Mouse (Mus musculus) forebrain, postnatal 0 days (tissue): ENCODE measurements around the gene Shisa5. TPM values are rescaled to one million over a fixed set of nuclear protein-coding genes. Genes with fewer than 3 reads are reported as not detected.

Source experiments
- ATAC-seq: fragments of 200-750 bp; cut with Nextera tagmentation; 2 replicates; pipeline ENCODE4 v1.8.0; 2017; ENCODE audit warnings: mild to moderate bottlenecking, moderate library complexity
- DNase-seq: peaks from one replicate; pipeline ENCODE4 v3.0.0-alpha.2; 2015
- H3K27ac ChIP-seq: fragments of 300-500 bp; sonication (generic); 2 replicates; pipeline ENCODE4 v1.5.1; 2014; ENCODE audit warnings: low read depth, mild to moderate bottlenecking, antibody characterized with exemption, low read length, moderate library complexity, mixed read lengths
- H3K27me3 ChIP-seq: fragments of 300-500 bp; sonication (generic); 2 replicates; pipeline ENCODE4 v1.6.1; 2014; ENCODE audit warnings: mild to moderate bottlenecking, low read length, mixed read lengths; ENCODE audit not compliant: insufficient read depth
- H3K36me3 ChIP-seq: fragments of 300-500 bp; sonication (generic); 2 replicates; pipeline ENCODE4 v1.6.1; 2014; ENCODE audit warnings: mild to moderate bottlenecking, moderate library complexity; ENCODE audit not compliant: insufficient read depth
- H3K4me1 ChIP-seq: fragments of 300-500 bp; sonication (generic); 2 replicates; pipeline ENCODE4 v1.6.1; 2014; ENCODE audit warnings: antibody characterized with exemption; ENCODE audit not compliant: insufficient read depth
- H3K4me2 ChIP-seq: fragments of 300-500 bp; sonication (generic); 2 replicates; pipeline ENCODE4 v1.6.1; 2014; ENCODE audit warnings: low read depth, mild to moderate bottlenecking, moderate library complexity
- H3K4me3 ChIP-seq: fragments of 300-500 bp; sonication (generic); 2 replicates; pipeline ENCODE4 v1.5.1; 2014; ENCODE audit warnings: low read depth, low read length, mixed read lengths
- H3K9ac ChIP-seq: fragments of 300-500 bp; sonication (generic); 2 replicates; pipeline ENCODE4 v1.6.1; 2014; ENCODE audit warnings: mild to moderate bottlenecking
- H3K9me3 ChIP-seq: fragments of 300-500 bp; sonication (generic); 2 replicates; pipeline ENCODE4 v1.6.1; 2016; ENCODE audit warnings: low read length
- CTCF ChIP-seq: sonication (generic); IDR thresholded peaks from 2 replicates; pipeline ENCODE4 v1.5.1; 2016; ENCODE audit warnings: antibody characterized with exemption, control low read depth, low read depth
- WGBS: fragments of 180-500 bp; shearing (Covaris S2); extraction: QIAGEN DNeasy Blood & Tissue Kit; methylation state at CpG from one replicate; pipeline ENCODE4 v1.1.7; 2014; 5-methylcytosine and 5-hydroxymethylcytosine counted together
- polyA plus RNA-seq: library from polyadenylated mRNA; unstranded; fragments of >200 nt; fragmentation: Nextera tagmentation; extraction: Ambion mirVana; gene quantifications from 2 replicates; pipeline ENCODE4 v1.2.1, GENCODE M21; 2015
- total RNA-seq: library from RNA; depleted of rRNA; stranded (reverse); fragments of >200 nt; gene quantifications from 2 replicates; pipeline ENCODE4 v1.2.3, GENCODE M21; 2014

Shisa5 gene
- total and polyA plus RNA-seq, 2 experiments from 2014 or later: 68.4 to 77.3 TPM

GRCm38 (mm10) chr9:108996411-108996810 lies 42.0 kb upstream of the Shisa5 start:
- no peaks in the 10 kb centered on the region for H3K36me3 ChIP-seq
- ATAC-seq (no peak), DNase-seq (no peak)
- H3K27me3 ChIP-seq: no peaks in the 10 kb centered on the region
- H3K4me3 ChIP-seq: no peak overlapping the region
- no peak overlapping the region for H3K4me2 ChIP-seq
- H3K9ac ChIP-seq: no peak overlapping the region
- WGBS: 84% methylated on average over 9 of the region's 9 CpGs
- TF ChIP-seq CTCF: no peak
- no peak overlapping the region for H3K27ac ChIP-seq
- H3K4me1 ChIP-seq: peaks cover 4% of the 10 kb centered on the region; the same call in 1 of the 2 replicates
- H3K9me3 ChIP-seq: no peaks in the 10 kb centered on the region

GRCm38 (mm10) chr9:108998287-108999166 lies 39.8 kb upstream of the Shisa5 start:
- ATAC-seq: peak; percentile 61
- no peaks in the 10 kb centered on the region for H3K9me3 ChIP-seq
- peak; percentile 38 for DNase-seq
- H3K4me2 ChIP-seq: 0 out of 2 replicates have a peak overlapping the region, but pooled peaks have one; percentile 4
- H3K36me3 ChIP-seq: peaks cover 9% of the 10 kb centered on the region
- peak overlapping the region; percentile 59; the same call in 1 of the 2 replicates for H3K27ac ChIP-seq
- WGBS: 73% methylated on average over 19 of the region's 19 CpGs
- no peak overlapping the region for H3K9ac ChIP-seq
- H3K27me3 ChIP-seq: no peaks in the 10 kb centered on the region
- H3K4me1 ChIP-seq: no peaks in the 10 kb centered on the region
- TF ChIP-seq CTCF: no peak
- no peak overlapping the region for H3K4me3 ChIP-seq

DNA sequence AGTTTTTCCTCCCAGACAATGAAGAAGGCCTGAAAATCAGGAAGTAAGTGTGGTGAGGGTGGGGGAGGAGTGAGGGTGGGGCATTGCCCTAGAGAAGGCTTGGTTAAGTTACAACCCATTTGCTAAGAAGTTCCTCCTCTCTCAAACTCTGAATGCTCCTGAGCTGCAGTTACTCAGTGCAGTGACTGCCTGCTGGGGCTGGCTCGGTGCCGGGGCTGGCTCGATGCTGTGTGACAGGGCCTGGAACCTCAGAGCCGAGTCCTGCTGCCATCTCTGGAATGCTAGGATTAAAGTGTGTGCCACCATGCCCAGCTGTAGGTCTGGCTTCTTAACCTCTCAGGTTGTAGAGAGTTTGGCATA lies 39.2 kb upstream of the Shisa5 start:
- no peak overlapping the region for H3K27ac ChIP-seq

DNA sequence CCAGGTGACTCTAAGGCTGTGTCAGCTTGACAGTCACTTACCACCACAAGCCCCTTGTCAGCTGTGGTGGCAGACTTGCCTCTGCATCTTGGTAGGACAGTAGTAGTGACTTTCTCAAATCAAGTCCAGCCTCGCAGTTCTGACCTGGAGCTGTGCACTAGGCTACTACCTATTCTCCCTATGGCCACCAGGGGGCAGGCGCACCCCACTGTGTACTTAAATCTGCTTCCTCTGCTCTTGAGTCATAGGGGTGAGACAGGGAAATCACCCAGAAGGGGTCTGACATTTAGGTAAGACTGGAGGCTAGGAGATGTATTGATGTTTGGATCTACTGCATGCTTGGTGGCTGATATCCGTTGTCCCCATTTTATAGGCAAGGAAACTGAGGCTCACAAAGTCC lies 37.6 kb upstream of the Shisa5 start:
- no peaks in the 10 kb centered on the region for H3K4me1 ChIP-seq
- H3K4me2 ChIP-seq: no peak overlapping the region
- H3K9me3 ChIP-seq: no peaks in the 10 kb centered on the region
- DNase-seq (peak; percentile 65), ATAC-seq (peak; percentile 64; the same call in 1 of the 2 replicates)
- WGBS: 10% methylated on average over 3 of the region's 3 CpGs
- H3K4me3 ChIP-seq: no peak overlapping the region
- H3K9ac ChIP-seq: no peak overlapping the region
- H3K27ac ChIP-seq: no peak overlapping the region
- peak; percentile 97 for TF ChIP-seq CTCF
- H3K27me3 ChIP-seq: no peaks in the 10 kb centered on the region
- H3K36me3 ChIP-seq: peaks cover 14% of the 10 kb centered on the region

More for the DNA sequence above, 39.2 kb upstream of the Shisa5 start:
- Histone ChIP-seq H3K36me3 (peaks cover 9% of the 10 kb centered on the region), H3K9me3 (no peaks in the 10 kb centered on the region), H3K27me3 (no peaks in the 10 kb centered on the region), H3K9ac (no peak overlapping the region), H3K4me1 (no peaks in the 10 kb centered on the region), H3K4me3 (no peak overlapping the region), H3K4me2 (no peak overlapping the region)
- 77% methylated on average over 4 of the region's 4 CpGs for WGBS
- ATAC-seq (no peak), DNase-seq (no peak)
- no peak for TF ChIP-seq CTCF

DNA sequence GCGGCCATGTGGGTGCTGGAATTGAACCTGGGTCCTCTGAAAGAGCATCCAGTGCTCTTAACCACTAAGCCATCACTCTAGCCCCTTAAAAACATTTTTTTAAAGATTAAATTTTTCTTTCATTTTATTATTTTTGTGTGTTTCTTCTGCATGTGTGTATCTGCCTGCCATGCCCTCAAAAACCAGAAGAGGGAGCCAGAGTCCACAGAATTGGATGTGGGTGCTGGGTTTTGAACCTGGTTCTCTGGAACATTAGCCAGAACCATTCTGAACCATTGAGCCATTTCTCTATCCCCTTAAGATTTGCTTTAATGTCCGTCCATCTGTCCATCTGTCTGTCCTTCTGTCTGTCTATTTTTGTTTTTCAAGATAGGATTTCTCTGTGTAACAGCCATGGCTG lies 35.2 kb upstream of the Shisa5 start:
- no peak overlapping the region for H3K27ac ChIP-seq
- 50% methylated on average over 2 of the region's 2 CpGs for WGBS
- peaks cover 26% of the 10 kb centered on the region for H3K36me3 ChIP-seq
- no peak overlapping the region for H3K4me2 ChIP-seq
- no peaks in the 10 kb centered on the region for H3K4me1 ChIP-seq
- no peak overlapping the region for H3K9ac ChIP-seq
- peak; percentile 75 for TF ChIP-seq CTCF
- no peaks in the 10 kb centered on the region for H3K27me3 ChIP-seq
- ATAC-seq: no peak
- DNase-seq: peak; percentile 64
- H3K9me3 ChIP-seq: no peaks in the 10 kb centered on the region
- H3K4me3 ChIP-seq: no peak overlapping the region

DNA sequence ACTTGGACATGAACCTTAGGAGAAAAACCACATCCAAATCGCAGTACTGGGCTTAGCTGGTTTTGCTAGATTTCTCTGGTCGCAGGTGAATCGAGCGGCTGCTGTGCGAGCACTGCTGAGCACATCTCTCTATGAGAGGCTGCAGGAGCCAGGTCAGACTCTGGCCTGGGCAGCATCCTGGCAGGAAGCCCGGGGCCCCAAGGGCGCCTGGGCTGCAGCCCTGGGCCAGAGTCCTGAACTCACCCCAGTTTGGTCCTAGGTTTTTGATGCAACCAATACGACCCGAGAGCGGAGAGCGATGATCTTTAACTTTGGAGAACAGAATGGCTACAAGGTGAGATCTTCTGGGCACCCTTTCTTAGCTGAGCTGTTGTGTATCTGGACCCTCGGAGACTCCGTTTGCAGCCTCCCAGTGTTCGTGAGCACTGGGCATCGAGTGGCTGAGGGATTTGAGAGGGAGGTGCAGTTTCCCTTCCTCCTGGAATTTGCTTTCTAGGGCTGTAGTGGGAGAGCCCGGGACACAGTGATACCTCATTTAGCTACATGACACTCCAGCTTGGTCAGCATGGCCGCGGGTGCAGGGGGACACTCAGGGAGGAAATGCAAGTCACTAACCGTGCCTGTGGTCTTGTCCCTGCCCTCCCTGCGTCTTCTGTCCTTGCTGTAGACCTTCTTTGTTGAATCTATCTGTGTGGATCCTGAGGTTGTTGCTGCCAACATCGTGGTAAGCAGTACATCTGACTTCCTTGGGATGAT lies 31.2 kb upstream of the Shisa5 start:
- Histone ChIP-seq H3K27ac (no peak overlapping the region), H3K27me3 (no peaks in the 10 kb centered on the region), H3K9me3 (no peaks in the 10 kb centered on the region), H3K4me2 (no peak overlapping the region), H3K9ac (no peak overlapping the region), H3K4me1 (no peaks in the 10 kb centered on the region), H3K4me3 (no peak overlapping the region), H3K36me3 (peaks cover 47% of the 10 kb centered on the region)
- ATAC-seq (no peak), DNase-seq (no peak)
- WGBS: 85% methylated on average over 21 of the region's 21 CpGs
- TF ChIP-seq CTCF: no peak

DNA sequence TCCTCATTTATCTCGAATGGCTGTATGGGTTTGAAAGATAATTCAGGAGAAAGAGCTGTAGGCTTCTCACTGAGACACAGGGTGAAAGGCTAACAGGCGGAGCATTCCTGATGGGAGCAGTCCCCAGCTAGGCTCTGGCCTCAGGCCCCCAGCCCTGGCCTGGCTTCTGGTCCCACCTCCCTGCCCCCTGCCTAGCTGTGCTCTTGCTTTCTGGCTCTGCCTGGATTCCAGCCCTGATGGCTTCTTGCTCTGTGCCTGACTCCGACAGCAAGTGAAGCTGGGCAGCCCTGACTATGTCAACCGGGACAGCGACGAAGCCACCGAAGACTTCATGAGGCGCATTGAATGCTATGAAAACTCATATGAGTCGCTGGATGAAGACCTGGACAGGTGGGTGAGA lies 30.3 kb upstream of the Shisa5 start:
- no peak for ATAC-seq
- 86% methylated on average over 9 of the region's 9 CpGs for WGBS
- TF ChIP-seq CTCF: no peak

More for the DNA sequence above, 30.3 kb upstream of the Shisa5 start:
- Histone ChIP-seq H3K9ac (no peak overlapping the region), H3K4me3 (no peak overlapping the region), H3K27ac (no peak overlapping the region), H3K27me3 (no peaks in the 10 kb centered on the region), H3K4me1 (no peaks in the 10 kb centered on the region), H3K9me3 (no peaks in the 10 kb centered on the region), H3K36me3 (peaks cover 45% of the 10 kb centered on the region), H3K4me2 (no peak overlapping the region)
- DNase-seq: no peak
